Comparison of ENCODE assay signal across 8 mouse cellular contexts in genomic region chr6:87101281-87101954, GRCm38 (mm10). TPM values are rescaled to one million over a fixed set of nuclear protein-coding genes. Genes with fewer than 3 reads are reported as not detected.
DNase-seq lines count a peak whose midpoint lies in the region; ATAC-seq lines count a peak whose summit lies in the region.

No protein-coding gene starts in this region.

- H3K36me3 ChIP-seq in forebrain, embryonic 11.5 days (ENCODE audit: control insufficient read depth, insufficient read depth, low read length) = no peaks in the 10 kb centered on the region
- no peaks in the 10 kb centered on the region for H3K36me3 ChIP-seq in heart, embryonic 16.5 days (ENCODE audit: control insufficient read depth, insufficient read depth)
- H3K36me3 ChIP-seq in liver, embryonic 13.5 days = no peaks in the 10 kb centered on the region
- no peaks in the 10 kb centered on the region for H3K36me3 ChIP-seq in stomach, embryonic 15.5 days

- no peak overlapping the region for H3K27ac ChIP-seq in forebrain, embryonic 11.5 days (ENCODE audit: low read depth, low read length)
- no peak overlapping the region for H3K27ac ChIP-seq in heart, embryonic 16.5 days (ENCODE audit: low read length)
- H3K27ac ChIP-seq in liver, embryonic 13.5 days = no peak overlapping the region
- H3K27ac ChIP-seq in stomach, embryonic 15.5 days = no peak overlapping the region

- no peaks in the 10 kb centered on the region for H3K27me3 ChIP-seq in forebrain, embryonic 11.5 days (ENCODE audit: control insufficient read depth, insufficient read depth, low read length)
- no peaks in the 10 kb centered on the region for H3K27me3 ChIP-seq in heart, embryonic 16.5 days (ENCODE audit: control insufficient read depth, insufficient read depth, low read length)
- H3K27me3 ChIP-seq in liver, embryonic 13.5 days = no peaks in the 10 kb centered on the region
- no peaks in the 10 kb centered on the region for H3K27me3 ChIP-seq in stomach, embryonic 15.5 days (replicated peaks)

- DNase-seq in c-Kit-negative CD71-positive TER-119-positive erythroid progenitor cells, embryonic 14.5 days (ENCODE audit: low read depth, low spot score) = peak; percentile 65
- DNase-seq in forebrain, embryonic 11.5 days (ENCODE audit: low spot score) = peak; percentile 93
- DNase-seq in kidney, postnatal 25 days = peak; percentile 86 to 94
- DNase-seq in liver, embryonic 13.5 days = peak; percentile 65
- peak; percentile 85 for DNase-seq in neural tube, embryonic 10.5 days (ENCODE audit: extremely low spot score, low spot score)

- H3K9me3 ChIP-seq in forebrain, embryonic 11.5 days (ENCODE audit: control insufficient read depth, low read length) = no peaks in the 10 kb centered on the region
- no peaks in the 10 kb centered on the region for H3K9me3 ChIP-seq in heart, embryonic 16.5 days (replicated peaks; ENCODE audit: control insufficient read depth, low read length)
- no peaks in the 10 kb centered on the region for H3K9me3 ChIP-seq in liver, embryonic 13.5 days (replicated peaks)
- no peaks in the 10 kb centered on the region for H3K9me3 ChIP-seq in stomach, embryonic 15.5 days

- H3K4me1 ChIP-seq in forebrain, embryonic 11.5 days (replicated peaks; ENCODE audit: control insufficient read depth, insufficient read depth, low read length) = 0 out of 2 replicates have a peak, but pooled peaks cover 2% of the 10 kb centered on the region
- H3K4me1 ChIP-seq in heart, embryonic 16.5 days (ENCODE audit: control insufficient read depth, insufficient read depth, low read length) = peaks cover 20% of the 10 kb centered on the region
- peaks cover 15% of the 10 kb centered on the region for H3K4me1 ChIP-seq in liver, embryonic 13.5 days (replicated peaks)
- peaks cover 30% of the 10 kb centered on the region for H3K4me1 ChIP-seq in stomach, embryonic 15.5 days

- H3K9ac ChIP-seq in forebrain, embryonic 11.5 days (ENCODE audit: low read length) = no peak overlapping the region; the same call in 1 of the 2 replicates
- no peak overlapping the region for H3K9ac ChIP-seq in heart, embryonic 16.5 days (ENCODE audit: low read length)
- H3K9ac ChIP-seq in liver, embryonic 13.5 days = peak overlapping the region; percentile 17; the same call in 1 of the 2 replicates
- H3K9ac ChIP-seq in stomach, embryonic 15.5 days = no peak overlapping the region; the same call in 1 of the 2 replicates

- H3K4me3 ChIP-seq in forebrain, embryonic 11.5 days (ENCODE audit: low read depth, low read length) = no peak overlapping the region
- H3K4me3 ChIP-seq in heart, embryonic 16.5 days (ENCODE audit: low read length) = peak overlapping the region; percentile 18
- H3K4me3 ChIP-seq in liver, embryonic 13.5 days (replicated peaks) = 0 out of 2 replicates have a peak overlapping the region, but pooled peaks have one; percentile 18
- peak overlapping the region; percentile 29 for H3K4me3 ChIP-seq in stomach, embryonic 15.5 days (replicated peaks)

- 12% methylated on average over 12 of the region's 12 CpGs for WGBS in forebrain, embryonic 11.5 days
- 9% methylated on average over 12 of the region's 12 CpGs for WGBS in heart, embryonic 16.5 days
- WGBS in liver, embryonic 13.5 days (ENCODE audit: insufficient replicate concordance) = 10% methylated on average over 12 of the region's 12 CpGs
- WGBS in stomach, embryonic 15.5 days = 16% methylated on average over 12 of the region's 12 CpGs

- peak; percentile 58 for ATAC-seq in CD4-positive, CD25-positive, alpha-beta regulatory T cell, adult 4 months
- peak; percentile 49; the same call in 1 of the 2 replicates for ATAC-seq in forebrain, embryonic 11.5 days (replicated peaks; ENCODE audit: low FRiP score)
- ATAC-seq in heart, embryonic 16.5 days (replicated peaks; ENCODE audit: extremely low read depth, insufficient read depth, low FRiP score) = 0 out of 2 replicates have a peak, but pooled peaks have one; percentile 35
- peak; percentile 45; the same call in 1 of the 2 replicates for ATAC-seq in liver, embryonic 13.5 days (ENCODE audit: low read depth)
- ATAC-seq in stomach, embryonic 15.5 days (ENCODE audit: insufficient read depth, low FRiP score, low read depth) = peak; percentile 56

- peak overlapping the region; percentile 34 for H3K4me2 ChIP-seq in forebrain, embryonic 11.5 days (ENCODE audit: low read depth, low read length, severe bottlenecking)
- H3K4me2 ChIP-seq in heart, embryonic 16.5 days (ENCODE audit: low read depth, low read length) = peak overlapping the region; percentile 56
- H3K4me2 ChIP-seq in liver, embryonic 13.5 days = peak overlapping the region; percentile 52
- H3K4me2 ChIP-seq in stomach, embryonic 15.5 days = peak overlapping the region; percentile 72

RNA-seq across cellular contexts. Expression of gene D6Ertd527e, which starts 3.1 kb away (rescaled TPM):
- not detected for polyA plus RNA-seq in CD4-positive, CD25-positive, alpha-beta regulatory T cell, adult 4 months (2017; shearing (Covaris generic))
- 0.12 and 0.20 TPM in 2 replicates for polyA plus RNA-seq in forebrain, embryonic 11.5 days (2014; fragmentation: Nextera tagmentation; extraction: Ambion mirVana)
- 0.12 and 0.21 TPM in 2 replicates for polyA plus RNA-seq in heart, embryonic 16.5 days (2015; fragmentation: Nextera tagmentation; extraction: Ambion mirVana)
- 0.12 TPM in 1 of 2 replicates, not detected in the other for polyA plus RNA-seq in liver, embryonic 13.5 days (2015; fragmentation: Nextera tagmentation; extraction: Ambion mirVana)
- 0.40 and 0.43 TPM in 2 replicates for polyA plus RNA-seq in stomach, embryonic 15.5 days (2015; fragmentation: Nextera tagmentation; extraction: Ambion mirVana)

RNA-seq across cellular contexts. Expression of gene Gfpt1, which starts 58.8 kb away (rescaled TPM):
- polyA plus RNA-seq in CD4-positive, CD25-positive, alpha-beta regulatory T cell, adult 4 months (2017; shearing (Covaris generic)) = 10 to 100 TPM; 21.8 to 27.7 TPM
- polyA plus RNA-seq in forebrain, embryonic 11.5 days (2014; fragmentation: Nextera tagmentation; extraction: Ambion mirVana) = 17.4 and 18.8 TPM in 2 replicates
- polyA plus RNA-seq in heart, embryonic 16.5 days (2015; fragmentation: Nextera tagmentation; extraction: Ambion mirVana) = 8.3 and 10.2 TPM in 2 replicates
- 7.7 and 8.9 TPM in 2 replicates for polyA plus RNA-seq in liver, embryonic 13.5 days (2015; fragmentation: Nextera tagmentation; extraction: Ambion mirVana)
- 24.8 and 27.8 TPM in 2 replicates for polyA plus RNA-seq in stomach, embryonic 15.5 days (2015; fragmentation: Nextera tagmentation; extraction: Ambion mirVana)
